Mouse (Mus musculus): ENCODE measurements around the gene Sfmbt1.

Sfmbt1 gene

GRCm38 (mm10) chr14:30714799-30715617 is at the start of gene Sfmbt1:
Gene Sfmbt1 (plus strand): TSS chr14:30714849.
- in situ Hi-C loops (cut with MboI, MseI): no loop called here

- in situ Hi-C loops (cut with MboI, MseI): no loop called here
These were observed 48.6 kb upstream of the Sfmbt1 start for GRCm38 (mm10) chr14:30666061-30666460.

- in situ Hi-C loops (cut with MboI, MseI): no loop called here
These were observed 48.0 kb upstream of the Sfmbt1 start for GRCm38 (mm10) chr14:30666604-30667003.

GRCm38 (mm10) chr14:30670161-30670560 is 44.5 kb upstream of the Sfmbt1 start:
- in situ Hi-C loops (cut with MboI, MseI): loop anchor here (5.0 kb wide), 1 partner anchor 83 kb away; no protein-coding TSS in a partner anchor

- in situ Hi-C loops (cut with MboI, MseI): loop anchor here (5.0 kb wide), 1 partner anchor 84 kb away; no protein-coding TSS in a partner anchor
These were observed 43.3 kb upstream of the Sfmbt1 start for GRCm38 (mm10) chr14:30671095-30671985.

DNA sequence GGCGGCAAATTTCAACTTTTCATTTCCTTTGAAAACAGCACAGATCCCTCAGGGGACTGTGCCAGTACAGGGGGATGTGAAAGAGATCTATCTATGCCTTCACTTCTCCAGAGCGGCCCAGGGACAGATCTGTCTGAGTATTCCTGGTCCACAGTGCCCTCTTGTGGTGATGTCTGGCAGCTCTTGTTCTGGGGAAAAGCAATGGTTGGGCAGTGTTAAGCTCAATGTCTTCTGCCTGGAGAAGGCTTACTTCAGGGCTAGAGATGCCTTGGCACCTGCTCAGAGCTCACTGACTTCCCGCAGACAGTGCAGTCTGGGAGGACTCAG is 42.7 kb upstream of the Sfmbt1 start:
- in situ Hi-C loops (cut with MboI, MseI): loop anchor here (5.0 kb wide), 1 partner anchor 85 kb away; no protein-coding TSS in a partner anchor

DNA sequence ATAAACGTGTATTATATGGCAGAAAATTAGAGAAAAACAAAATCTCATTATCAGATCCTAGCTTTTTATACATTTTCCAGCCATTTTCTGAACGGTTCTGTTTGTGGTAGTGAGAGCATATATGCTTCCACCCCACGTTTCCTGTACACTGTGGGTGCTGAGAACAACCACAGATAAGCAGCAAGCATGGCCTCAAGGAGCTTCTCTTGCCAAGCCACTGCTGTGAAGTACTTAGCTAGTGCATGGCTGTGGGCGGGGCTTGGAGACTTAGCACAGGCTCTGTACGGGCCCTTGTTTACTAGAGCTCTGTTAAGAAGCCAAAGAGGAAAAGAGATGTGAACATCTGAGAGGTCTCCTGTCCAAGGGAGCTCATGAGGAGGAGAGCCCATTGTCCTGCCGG is 39.7 kb upstream of the Sfmbt1 start:
- in situ Hi-C loops (cut with MboI, MseI): loop anchor here (5.0 kb wide), 1 partner anchor 88 kb away; no protein-coding TSS in a partner anchor

DNA sequence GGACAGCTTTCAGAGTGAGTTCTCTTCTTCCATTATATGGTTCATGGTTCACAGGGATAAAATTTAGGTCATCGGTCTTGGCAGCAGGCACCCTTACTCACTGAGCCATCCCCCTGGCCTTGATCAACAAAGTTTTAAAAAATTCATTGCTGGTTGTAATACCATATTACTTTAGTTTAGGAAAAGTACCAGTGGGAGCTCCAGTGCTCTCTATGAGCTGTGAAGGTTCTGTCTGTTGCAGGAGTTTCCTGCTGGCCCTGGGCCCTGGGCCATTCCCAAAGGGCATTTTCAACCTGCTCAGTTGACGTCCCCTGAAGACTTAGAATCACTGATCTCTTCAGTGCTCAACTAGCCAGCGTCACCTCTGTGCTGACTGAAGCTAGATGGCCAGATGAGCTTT is 32.5 kb upstream of the Sfmbt1 start:
- in situ Hi-C loops (cut with MboI, MseI): no loop called here

GRCm38 (mm10) chr14:30690685-30691084 is 24.0 kb upstream of the Sfmbt1 start:
- in situ Hi-C loops (cut with MboI, MseI): no loop called here

DNA sequence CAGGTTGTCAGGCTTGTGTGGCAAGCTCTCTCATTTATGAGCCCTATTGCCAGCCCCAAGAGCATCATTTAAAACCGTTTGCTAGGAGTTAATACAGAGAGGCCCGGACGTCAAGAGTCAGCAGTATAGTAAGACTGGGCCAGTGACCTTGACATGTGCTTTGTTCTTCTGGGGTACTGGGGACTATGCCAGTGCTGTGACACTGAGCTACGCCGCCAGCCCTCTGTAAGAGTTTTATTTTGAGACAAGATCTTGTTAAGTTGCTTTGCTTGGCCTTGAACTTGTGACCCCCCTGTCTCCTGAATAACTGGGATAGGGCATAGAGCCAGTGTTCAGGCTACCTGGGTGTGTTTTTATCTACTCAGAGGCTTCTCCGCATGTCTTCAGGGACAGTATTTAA is 22.2 kb upstream of the Sfmbt1 start:
- in situ Hi-C loops (cut with MboI, MseI): no loop called here

DNA sequence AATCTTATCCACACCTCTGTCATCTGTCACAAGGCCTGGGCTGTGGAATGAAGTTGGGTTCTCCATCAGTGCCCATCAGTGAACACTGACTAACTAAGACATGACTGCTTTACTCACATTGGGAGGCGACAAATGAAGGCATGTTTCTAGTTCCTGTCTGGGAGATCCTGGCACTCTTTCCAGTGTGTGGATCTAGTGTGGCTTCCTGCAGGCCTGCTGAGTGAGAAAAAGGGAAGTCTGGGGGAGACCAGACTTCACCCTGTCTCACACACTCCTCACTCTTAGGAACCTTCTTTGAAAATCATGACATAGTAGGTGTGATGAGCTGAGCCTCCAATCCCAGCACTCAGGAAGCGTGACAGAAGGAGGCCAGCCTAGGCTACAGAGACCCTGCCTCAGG is 19.9 kb upstream of the Sfmbt1 start:
- in situ Hi-C loops (cut with MboI, MseI): no loop called here

- in situ Hi-C loops (cut with MboI, MseI): no loop called here
These were observed 19.0 kb upstream of the Sfmbt1 start for GRCm38 (mm10) chr14:30695609-30696008.

DNA sequence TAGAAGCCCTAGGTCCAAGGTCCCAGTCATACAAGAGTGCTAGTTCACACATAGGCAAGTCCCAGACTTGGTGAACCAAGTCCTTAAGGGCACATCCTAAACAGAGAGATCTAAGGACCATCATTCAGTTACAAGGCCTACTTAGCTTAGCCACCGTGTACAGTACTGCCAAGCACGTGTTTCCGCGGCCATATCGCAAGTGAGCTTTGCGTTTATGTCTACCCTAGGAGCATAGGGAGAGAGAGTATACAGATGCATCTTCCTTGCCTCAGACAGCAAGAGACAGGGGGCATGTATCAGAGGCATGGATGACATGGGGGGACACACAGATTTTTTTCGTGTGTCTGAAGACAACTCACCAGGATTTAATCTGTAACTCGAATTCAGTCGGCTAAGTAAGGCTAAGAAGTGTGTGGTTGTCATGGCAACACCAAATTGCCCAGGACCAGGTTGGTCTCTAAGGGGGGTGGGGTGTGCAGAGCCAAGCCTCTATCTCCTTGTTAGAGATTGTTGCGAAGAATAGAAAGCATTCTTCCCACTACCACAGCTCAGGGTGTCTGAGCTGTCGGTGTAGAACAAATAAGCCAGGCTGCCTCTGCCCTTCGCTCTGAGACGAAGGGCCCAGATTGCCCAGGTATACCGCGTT is 17.1 kb upstream of the Sfmbt1 start:
- in situ Hi-C loops (cut with MboI, MseI): no loop called here

DNA sequence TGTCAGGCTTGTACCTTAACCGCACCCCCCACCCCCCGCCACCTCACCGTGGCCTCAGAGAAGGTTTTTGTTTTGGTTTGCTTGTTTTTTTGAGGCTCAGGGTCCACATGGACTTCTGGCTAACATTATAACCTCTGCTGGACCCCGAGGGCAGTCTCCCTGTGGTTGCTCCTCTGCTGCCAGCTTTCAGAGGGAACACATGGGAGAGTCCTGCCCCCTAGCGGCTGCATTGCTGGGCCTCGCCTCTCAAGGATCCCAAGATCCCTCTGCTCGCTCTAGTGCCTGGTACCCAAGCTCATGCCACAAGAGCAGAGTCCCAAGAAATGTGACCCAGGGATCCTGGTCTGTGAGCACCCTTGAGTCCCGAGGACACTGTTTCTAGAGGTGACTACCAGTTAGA is 15.0 kb upstream of the Sfmbt1 start:
- in situ Hi-C loops (cut with MboI, MseI): no loop called here

DNA sequence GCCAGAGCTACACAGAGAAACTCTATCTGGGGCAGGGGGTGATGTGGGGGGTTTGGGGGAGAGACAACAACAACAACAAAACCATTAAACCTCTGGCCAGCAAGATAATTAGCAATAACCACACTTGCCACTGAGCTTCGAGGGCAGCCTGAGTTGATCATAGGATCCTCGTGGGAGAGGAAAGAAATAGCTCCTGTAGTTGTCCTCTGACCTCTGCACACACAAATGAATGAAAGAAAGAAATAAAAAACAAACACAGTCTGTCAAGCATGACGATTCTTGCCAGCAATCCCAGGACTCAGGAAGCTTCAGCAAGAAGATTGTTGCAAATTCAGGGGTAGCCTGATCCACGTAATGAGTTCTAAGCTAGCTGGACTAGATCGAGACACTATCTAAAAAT is 12.1 kb upstream of the Sfmbt1 start:
- in situ Hi-C loops (cut with MboI, MseI): no loop called here

DNA sequence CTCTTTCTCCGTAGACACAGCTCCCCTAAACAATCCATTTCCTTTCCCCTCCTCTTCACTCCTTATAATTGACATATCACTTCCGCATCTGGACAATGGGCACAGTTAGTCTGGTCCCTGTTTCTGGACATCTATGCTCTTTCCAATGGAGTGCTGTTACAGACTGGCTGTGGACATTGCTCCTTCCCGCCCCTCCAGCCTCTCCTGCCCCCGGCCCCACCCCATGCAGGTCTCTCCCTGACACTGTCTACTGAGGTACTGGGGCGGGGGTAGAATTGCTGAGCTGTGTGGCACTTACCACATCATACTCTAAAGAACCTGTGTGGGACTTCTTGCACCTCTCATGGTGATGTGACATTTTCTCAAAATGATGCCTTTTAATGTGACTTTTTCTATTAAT is 11.6 kb upstream of the Sfmbt1 start:
- in situ Hi-C loops (cut with MboI, MseI): no loop called here

DNA sequence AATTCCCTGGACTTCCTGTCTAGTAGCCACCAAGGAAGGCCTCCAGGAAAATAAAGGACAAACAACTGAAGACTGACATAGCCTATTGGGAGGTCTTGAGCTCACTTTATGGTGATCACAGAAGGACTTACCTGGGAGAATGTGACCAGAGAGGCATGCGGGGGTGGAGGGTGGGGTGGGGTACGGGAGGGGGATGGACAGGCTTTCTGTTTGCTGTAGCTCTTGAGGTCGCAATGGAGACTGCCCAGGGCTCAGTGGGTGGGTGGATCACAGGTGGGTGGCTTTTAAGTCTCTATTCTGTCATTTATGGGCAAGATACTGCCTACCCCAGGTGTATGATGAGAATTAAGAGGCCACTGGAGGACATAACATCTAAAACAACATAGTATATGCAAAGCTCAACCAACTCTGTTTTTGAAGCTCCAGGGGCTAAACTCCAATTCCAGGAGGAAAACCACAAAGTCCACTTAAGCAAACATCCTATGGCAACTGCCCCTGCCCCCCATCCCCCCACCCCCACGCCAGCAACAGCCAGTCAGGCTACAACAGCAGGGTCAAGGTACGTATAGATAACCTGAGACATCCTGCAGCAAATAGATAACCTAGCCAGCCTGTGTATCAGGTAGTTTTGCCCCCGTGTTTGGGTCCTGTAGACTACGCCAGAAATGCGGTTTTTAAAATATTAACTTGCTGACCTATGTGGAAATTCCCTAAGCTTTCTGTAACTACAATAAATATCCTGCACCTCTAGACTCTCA is 10.4 kb upstream of the Sfmbt1 start:
- in situ Hi-C loops (cut with MboI, MseI): no loop called here

GRCm38 (mm10) chr14:30711892-30712291 is 2.8 kb upstream of the Sfmbt1 start:
- in situ Hi-C loops (cut with MboI, MseI): no loop called here

DNA sequence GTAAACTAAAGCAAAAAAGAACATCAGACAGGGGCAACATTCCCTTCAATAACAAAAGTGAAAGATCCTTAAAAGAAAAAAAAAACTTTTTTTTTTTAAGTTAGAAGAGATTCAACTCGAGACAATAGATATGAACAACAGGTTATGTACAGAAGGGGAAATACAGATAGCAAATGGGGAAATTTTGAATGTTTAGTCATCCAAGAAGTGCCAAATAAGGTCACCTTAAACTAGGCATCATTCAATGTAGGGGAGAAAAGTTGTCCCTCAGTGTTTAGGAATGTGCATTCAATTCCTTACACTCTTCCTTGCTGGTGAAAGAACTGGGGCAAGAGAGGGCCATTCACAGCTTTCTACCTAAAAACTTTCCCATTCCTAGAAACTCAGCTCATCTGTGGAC is 880 bp upstream of the Sfmbt1 start:
- in situ Hi-C loops (cut with MboI, MseI): no loop called here

DNA sequence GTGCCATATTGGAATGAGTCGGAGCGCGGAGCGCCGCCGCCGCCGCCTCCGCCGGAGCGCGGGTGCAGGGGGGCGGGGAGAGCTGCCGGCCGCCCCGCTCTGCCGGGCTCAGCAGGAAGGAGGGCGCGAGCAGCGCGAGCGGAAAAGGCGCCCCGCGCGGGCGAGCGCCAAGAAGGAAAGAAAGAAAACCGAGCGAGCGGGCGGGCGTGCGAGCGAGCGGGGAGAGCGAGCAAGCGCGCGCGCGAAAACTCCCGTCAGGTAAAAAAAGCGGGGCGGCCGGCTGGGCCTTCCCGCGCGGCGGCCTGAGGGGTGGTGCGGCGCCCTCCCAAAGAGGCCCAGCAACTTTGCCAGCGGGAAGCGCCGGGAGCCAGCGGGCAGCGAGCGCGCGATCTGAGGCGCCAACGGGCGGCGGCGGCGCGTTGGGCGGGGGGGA is 985 bp downstream of the Sfmbt1 start:
- in situ Hi-C loops (cut with MboI, MseI): no loop called here
